Mouse (Mus musculus): ENCODE results near the gene Rps26. TPM values are rescaled to one million over a fixed set of nuclear protein-coding genes. Genes with fewer than 3 reads are reported as not detected.

Rps26 gene
- polyA plus RNA-seq, 1 experiment from 2014 or later: 949 TPM

DNA sequence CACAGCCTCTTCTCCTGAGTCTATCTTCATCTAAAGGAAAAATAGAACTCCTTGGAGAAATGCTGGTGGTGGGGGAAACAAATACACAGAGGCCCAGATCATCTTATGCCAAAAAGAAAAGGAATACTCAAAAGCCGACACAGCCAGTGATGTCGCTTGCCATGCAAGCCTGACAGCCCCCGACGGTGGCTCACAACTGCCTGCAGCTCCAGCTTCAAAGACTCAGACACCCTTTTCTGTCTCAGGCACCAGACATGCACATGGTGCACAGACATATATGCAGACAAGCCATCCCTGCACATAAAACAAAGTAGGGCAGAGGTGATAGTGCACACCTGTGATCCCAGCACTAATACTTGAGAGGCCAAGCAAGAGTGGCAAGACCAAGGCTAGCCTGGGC is 46.8 kb downstream of the Rps26 start:
- Histone ChIP-seq H3K4me3 (no peak overlapping the region), H3K9ac (no peak overlapping the region), H3K36me3 (peaks cover 17% of the 10 kb centered on the region; the same call in 1 of the 2 replicates), H3K4me1 (peaks cover 9% of the 10 kb centered on the region), H3K27me3 (peaks cover 7% of the 10 kb centered on the region; the same call in 1 of the 2 replicates), H3K27ac (no peak overlapping the region), H3K9me3 (no peaks in the 10 kb centered on the region), H3K4me2 (no peak overlapping the region)
- no peak for ATAC-seq (ENCODE audit: insufficient number of reproducible peaks, insufficient read depth, low FRiP score, low TSS enrichment, low read depth)
- 61% methylated on average over 4 of the region's 4 CpGs for WGBS

DNA sequence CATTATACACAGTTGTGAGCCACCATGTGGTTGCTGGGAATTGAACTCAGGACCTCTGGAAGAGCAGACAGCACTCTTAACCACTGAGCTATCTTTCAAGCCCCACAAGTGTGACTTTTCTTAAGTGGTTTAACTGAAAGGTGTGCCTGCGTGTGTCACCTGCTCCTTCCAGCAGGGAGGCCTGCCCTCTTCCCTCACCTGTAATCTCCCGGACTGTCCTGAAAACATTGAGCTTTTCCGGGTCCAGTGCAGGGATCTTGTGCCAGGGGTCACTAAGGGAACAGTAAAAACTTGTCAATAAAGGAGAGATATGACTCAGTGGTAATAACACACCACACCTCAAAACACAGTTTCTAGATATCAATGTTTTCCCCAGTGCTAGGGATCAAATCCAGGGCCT is 47.2 kb downstream of the Rps26 start:
- no peak overlapping the region for H3K4me2 ChIP-seq
- no peak overlapping the region for H3K27ac ChIP-seq
- WGBS: 85% methylated on average over 3 of the region's 3 CpGs
- H3K9ac ChIP-seq: no peak overlapping the region
- no peaks in the 10 kb centered on the region for H3K9me3 ChIP-seq
- H3K4me1 ChIP-seq: peaks cover 9% of the 10 kb centered on the region
- ATAC-seq (ENCODE audit: insufficient number of reproducible peaks, insufficient read depth, low FRiP score, low TSS enrichment, low read depth): no peak
- no peak overlapping the region for H3K4me3 ChIP-seq
- peaks cover 7% of the 10 kb centered on the region; the same call in 1 of the 2 replicates for H3K27me3 ChIP-seq
- peaks cover 17% of the 10 kb centered on the region; the same call in 1 of the 2 replicates for H3K36me3 ChIP-seq

DNA sequence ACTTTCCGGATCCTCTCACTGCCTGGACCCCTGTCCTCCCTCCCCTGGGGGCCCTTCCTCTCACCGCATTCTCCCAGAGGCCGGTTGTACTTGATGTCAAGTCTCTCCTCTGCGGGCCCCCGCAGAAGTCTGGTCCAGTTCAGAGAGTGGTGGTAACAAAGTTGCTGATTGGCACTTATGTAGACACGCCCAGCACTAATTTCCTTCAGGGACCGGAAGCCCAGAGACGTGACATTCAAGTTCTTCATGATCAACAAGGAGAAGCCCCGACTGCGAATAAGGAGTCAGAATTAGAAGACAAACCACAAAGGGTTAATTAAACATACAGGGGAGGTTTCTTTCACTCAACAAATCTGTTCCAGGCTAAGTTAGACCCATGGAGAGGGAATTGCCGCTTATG is 48.2 kb downstream of the Rps26 start:
- Histone ChIP-seq H3K4me3 (no peak overlapping the region), H3K4me1 (no peaks in the 10 kb centered on the region), H3K4me2 (no peak overlapping the region), H3K27me3 (no peaks in the 10 kb centered on the region), H3K9ac (no peak overlapping the region), H3K9me3 (no peaks in the 10 kb centered on the region), H3K27ac (no peak overlapping the region), H3K36me3 (peaks cover 17% of the 10 kb centered on the region; the same call in 1 of the 2 replicates)
- no peak for ATAC-seq (ENCODE audit: insufficient number of reproducible peaks, insufficient read depth, low FRiP score, low TSS enrichment, low read depth)
- WGBS: 67% methylated on average over 11 of the region's 11 CpGs

DNA sequence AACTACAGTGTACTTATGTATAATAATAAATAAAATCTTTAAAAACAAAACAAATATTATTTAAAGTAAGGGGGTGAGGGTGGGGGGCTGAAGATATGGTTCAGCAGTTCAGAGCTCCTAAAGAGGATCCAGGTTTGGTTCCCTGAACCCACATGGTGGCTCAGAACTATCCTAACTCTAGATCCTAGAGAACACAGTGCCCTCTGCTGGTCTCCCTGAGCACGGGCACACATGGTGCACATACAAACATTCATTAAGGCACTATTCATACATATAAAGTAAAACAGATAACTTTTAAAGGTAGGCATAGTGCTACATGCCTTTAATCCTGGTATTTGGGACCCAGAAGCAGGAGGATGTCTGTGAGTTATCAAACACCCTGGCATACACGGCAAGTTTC is 51.5 kb downstream of the Rps26 start:
- Histone ChIP-seq H3K4me2 (no peak overlapping the region), H3K9ac (no peak overlapping the region), H3K4me1 (no peaks in the 10 kb centered on the region), H3K27me3 (no peaks in the 10 kb centered on the region), H3K27ac (no peak overlapping the region), H3K9me3 (no peaks in the 10 kb centered on the region), H3K4me3 (no peak overlapping the region), H3K36me3 (peaks cover 24% of the 10 kb centered on the region; the same call in 1 of the 2 replicates)
- WGBS: 93% methylated on average over 2 of the region's 2 CpGs
- no peak for ATAC-seq (ENCODE audit: insufficient number of reproducible peaks, insufficient read depth, low FRiP score, low TSS enrichment, low read depth)

Small RNA genes within 50 kb of the gene (microRNA-seq; reads per million reads assigned to microRNA genes)
- gene Mir6917: not detected

Other genes starting within 250 kb of the Rps26 start
- gene Ankrd52, start 249.6 kb downstream of the Rps26 start, polyA plus RNA-seq (2015; fragmentation: Nextera tagmentation; extraction: Ambion mirVana): 15.0 and 16.0 TPM in 2 replicates
- gene Slc39a5, start 225.5 kb downstream of the Rps26 start, polyA plus RNA-seq (2015; fragmentation: Nextera tagmentation; extraction: Ambion mirVana): 0.20 and 0.92 TPM in 2 replicates
- gene Nabp2, start 215.3 kb downstream of the Rps26 start, polyA plus RNA-seq (2015; fragmentation: Nextera tagmentation; extraction: Ambion mirVana): 72.3 and 73.0 TPM in 2 replicates
- gene Rnf41, start 215.1 kb downstream of the Rps26 start, polyA plus RNA-seq (2015; fragmentation: Nextera tagmentation; extraction: Ambion mirVana): 45.4 and 46.7 TPM in 2 replicates
- 111 and 119 TPM in 2 replicates for gene Smarcc2, start 167.5 kb downstream of the Rps26 start, polyA plus RNA-seq (2015; fragmentation: Nextera tagmentation; extraction: Ambion mirVana)
- 961 and 1,001 TPM in 2 replicates for gene Myl6, start 132.6 kb downstream of the Rps26 start, polyA plus RNA-seq (2015; fragmentation: Nextera tagmentation; extraction: Ambion mirVana)
- 2.8 and 4.0 TPM in 2 replicates for gene Myl6b, start 128.1 kb downstream of the Rps26 start, polyA plus RNA-seq (2015; fragmentation: Nextera tagmentation; extraction: Ambion mirVana)
- gene Esyt1, start 100.9 kb downstream of the Rps26 start, polyA plus RNA-seq (2015; fragmentation: Nextera tagmentation; extraction: Ambion mirVana): 21.4 and 23.1 TPM in 2 replicates
- 13.5 and 15.5 TPM in 2 replicates for gene Zc3h10, start 79.0 kb downstream of the Rps26 start, polyA plus RNA-seq (2015; fragmentation: Nextera tagmentation; extraction: Ambion mirVana)
- 4,323 and 4,329 TPM in 2 replicates for gene Rpl41, start 77.4 kb downstream of the Rps26 start, polyA plus RNA-seq (2015; fragmentation: Nextera tagmentation; extraction: Ambion mirVana)
- 188 and 206 TPM in 2 replicates for gene Pa2g4, start 60.8 kb downstream of the Rps26 start, polyA plus RNA-seq (2015; fragmentation: Nextera tagmentation; extraction: Ambion mirVana)
- 14.8 and 16.1 TPM in 2 replicates for gene Erbb3, start 37.1 kb downstream of the Rps26 start, polyA plus RNA-seq (2015; fragmentation: Nextera tagmentation; extraction: Ambion mirVana)
- gene Ikzf4, start 19.2 kb upstream of the Rps26 start, polyA plus RNA-seq (2015; fragmentation: Nextera tagmentation; extraction: Ambion mirVana): 5.3 and 5.5 TPM in 2 replicates
- gene Suox, start 47.3 kb upstream of the Rps26 start, polyA plus RNA-seq (2015; fragmentation: Nextera tagmentation; extraction: Ambion mirVana): 18.9 and 21.8 TPM in 2 replicates
- 82.6 and 84.1 TPM in 2 replicates for gene Rab5b, start 69.5 kb upstream of the Rps26 start, polyA plus RNA-seq (2015; fragmentation: Nextera tagmentation; extraction: Ambion mirVana)
- 8.2 and 8.3 TPM in 2 replicates for gene Pmel, start 77.4 kb upstream of the Rps26 start, polyA plus RNA-seq (2015; fragmentation: Nextera tagmentation; extraction: Ambion mirVana)
- gene Cdk2, start 78.3 kb upstream of the Rps26 start, polyA plus RNA-seq (2015; fragmentation: Nextera tagmentation; extraction: Ambion mirVana): 120 and 127 TPM in 2 replicates
- gene Dgka, start 118.1 kb upstream of the Rps26 start, polyA plus RNA-seq (2015; fragmentation: Nextera tagmentation; extraction: Ambion mirVana): 16.3 and 16.8 TPM in 2 replicates
- 43.2 and 47.9 TPM in 2 replicates for gene Pym1, start 121.1 kb upstream of the Rps26 start, polyA plus RNA-seq (2015; fragmentation: Nextera tagmentation; extraction: Ambion mirVana)
- gene Mmp19, start 164.2 kb upstream of the Rps26 start, polyA plus RNA-seq (2015; fragmentation: Nextera tagmentation; extraction: Ambion mirVana): 0.80 and 1.0 TPM in 2 replicates
- gene Dnajc14, start 177.3 kb upstream of the Rps26 start, polyA plus RNA-seq (2015; fragmentation: Nextera tagmentation; extraction: Ambion mirVana): 58.8 and 60.4 TPM in 2 replicates
- 25.5 and 26.0 TPM in 2 replicates for gene Tmem198b, start 177.6 kb upstream of the Rps26 start, polyA plus RNA-seq (2015; fragmentation: Nextera tagmentation; extraction: Ambion mirVana)
- 252 and 265 TPM in 2 replicates for gene Sarnp, start 190.6 kb upstream of the Rps26 start, polyA plus RNA-seq (2015; fragmentation: Nextera tagmentation; extraction: Ambion mirVana)
- 35.2 and 41.2 TPM in 2 replicates for gene Ormdl2, start 194.9 kb upstream of the Rps26 start, polyA plus RNA-seq (2015; fragmentation: Nextera tagmentation; extraction: Ambion mirVana)